Mouse (Mus musculus) limb, embryonic 14.5 days (tissue): ENCODE results near the gene Atg16l1. TPM values are rescaled to one million over a fixed set of nuclear protein-coding genes. Genes with fewer than 3 reads are reported as not detected.

ENCODE experiments used
- ATAC-seq: fragments of 200-750 bp; cut with Nextera tagmentation; 2 replicates; pipeline ENCODE4 v1.8.0; 2017; ENCODE audit warnings: low read depth, moderate number of reproducible peaks, moderate TSS enrichment; ENCODE audit not compliant: low FRiP score
- DNase-seq: peaks from one replicate; pipeline ENCODE4 v3.0.0-alpha.2; 2015; ENCODE audit warnings: low spot score
- H3K27ac ChIP-seq: fragments of 300-500 bp; sonication (generic); replicated peaks from 2 replicates; pipeline ENCODE4 v1.5.1; 2014; ENCODE audit warnings: low read depth, mild to moderate bottlenecking, low read length, moderate library complexity, mixed read lengths
- H3K27me3 ChIP-seq: fragments of 300-500 bp; sonication (generic); 2 replicates; pipeline ENCODE4 v1.6.1; 2014; ENCODE audit warnings: low read length, mixed read lengths; ENCODE audit not compliant: control insufficient read depth, insufficient read depth
- H3K36me3 ChIP-seq: fragments of 300-500 bp; sonication (generic); 2 replicates; pipeline ENCODE4 v1.6.1; 2014; ENCODE audit warnings: mild to moderate bottlenecking, low read length, moderate library complexity, mixed read lengths; ENCODE audit not compliant: control insufficient read depth, insufficient read depth
- H3K4me1 ChIP-seq: fragments of 300-500 bp; sonication (generic); 2 replicates; pipeline ENCODE4 v1.6.1; 2014; ENCODE audit warnings: antibody characterized with exemption, low read length, mixed read lengths; ENCODE audit not compliant: control insufficient read depth, insufficient read depth
- H3K4me2 ChIP-seq: fragments of 300-500 bp; sonication (generic); replicated peaks from 2 replicates; pipeline ENCODE4 v1.6.1; 2014; ENCODE audit warnings: low read depth, mild to moderate bottlenecking, low read length, moderate library complexity; ENCODE audit not compliant: severe bottlenecking
- H3K4me3 ChIP-seq: fragments of 300-500 bp; sonication (generic); replicated peaks from 2 replicates; pipeline ENCODE4 v1.5.1; 2014; ENCODE audit warnings: low read length
- H3K9ac ChIP-seq: fragments of 300-500 bp; sonication (generic); 2 replicates; pipeline ENCODE4 v1.6.1; 2014; ENCODE audit warnings: mild to moderate bottlenecking, low read depth, low read length, moderate library complexity; ENCODE audit not compliant: severe bottlenecking
- H3K9me3 ChIP-seq: fragments of 300-500 bp; sonication (generic); 2 replicates; pipeline ENCODE4 v1.6.1; 2016; ENCODE audit warnings: low read length; ENCODE audit not compliant: control insufficient read depth
- POLR2A ChIP-seq: fragments of 200-500 bp; IDR thresholded peaks from 2 replicates; pipeline ENCODE4 v1.8.0; 2012; ENCODE audit warnings: inconsistent platforms, mild to moderate bottlenecking, moderate library complexity, borderline replicate concordance; ENCODE audit not compliant: insufficient read depth, insufficient read length; ENCODE audit errors: extremely low read depth
- WGBS: fragments of 180-500 bp; shearing (Covaris S2); extraction: QIAGEN DNeasy Blood & Tissue Kit; methylation state at CpG from one replicate; pipeline ENCODE4 v1.1.7; 2014; 5-methylcytosine and 5-hydroxymethylcytosine counted together
- polyA plus RNA-seq, 2 experiments: library from polyadenylated mRNA; depleted of rRNA in 1 of 2; stranded (reverse) in 1 of 2; unstranded in 1 of 2; fragments of >200 nt; fragmentation: Nextera tagmentation in 1 of 2; extraction: Ambion mirVana in 1 of 2; gene quantifications; 2 replicates each; pipeline versions ENCODE4 v1.2.1 to v1.2.3; 2012 to 2014

Gene Atg16l1
- polyA plus RNA-seq, 2 experiments: 32.1 to 41.6 TPM

DNA sequence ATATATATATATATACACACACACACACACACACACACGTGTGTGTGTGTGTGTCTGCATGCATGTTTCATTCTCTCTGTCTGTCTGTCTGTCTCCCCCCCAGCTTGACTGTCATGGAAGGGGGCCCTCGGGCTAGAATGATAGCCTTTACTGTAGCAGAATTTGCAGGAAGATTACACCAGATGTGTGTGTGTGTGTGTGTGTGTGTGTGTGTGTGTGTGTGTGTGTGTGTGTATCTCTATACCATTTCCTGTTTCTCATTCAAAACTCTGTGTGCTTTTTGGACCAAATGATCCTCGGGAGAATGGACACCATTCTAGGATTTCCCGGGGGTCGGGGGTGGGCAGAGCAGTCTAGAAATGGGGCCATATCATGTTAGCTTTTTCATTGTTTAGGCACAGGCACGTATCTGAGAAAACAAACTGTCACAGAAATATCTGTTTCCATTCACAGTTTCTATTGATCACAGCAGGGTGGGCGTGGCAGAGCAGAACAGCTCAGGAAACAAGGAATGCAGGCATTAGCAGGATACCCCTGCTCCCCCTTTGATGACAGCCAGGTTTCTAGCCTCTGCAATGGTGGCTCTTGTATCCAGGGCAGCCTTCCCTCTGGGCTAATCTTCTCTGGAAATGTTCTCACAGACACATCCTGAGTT lies 73.4 kb downstream of the Atg16l1 start:
- 52% methylated on average over 7 of the region's 7 CpGs for WGBS
- no peaks in the 10 kb centered on the region for H3K9me3 ChIP-seq

GRCm38 (mm10) chr1:87829621-87830211 lies 74.0 kb downstream of the Atg16l1 start:
- ATAC-seq: no peak
- Histone ChIP-seq H3K27me3 (no peaks in the 10 kb centered on the region), H3K9me3 (no peaks in the 10 kb centered on the region), H3K4me3 (no peak overlapping the region), H3K4me1 (peaks cover 3% of the 10 kb centered on the region; the same call in 1 of the 2 replicates), H3K4me2 (no peak overlapping the region), H3K9ac (no peak overlapping the region), H3K36me3 (no peaks in the 10 kb centered on the region), H3K27ac (no peak overlapping the region)
- WGBS: 47% methylated on average over 6 of the region's 6 CpGs
- TF ChIP-seq POLR2A: no peak
- peak; percentile 30 for DNase-seq

More for the DNA sequence above, 73.4 kb downstream of the Atg16l1 start:
- ATAC-seq: no peak
- H3K4me2 ChIP-seq: no peak overlapping the region
- H3K27ac ChIP-seq: no peak overlapping the region
- DNase-seq: no peak
- peaks cover 3% of the 10 kb centered on the region; the same call in 1 of the 2 replicates for H3K4me1 ChIP-seq
- no peaks in the 10 kb centered on the region for H3K27me3 ChIP-seq
- H3K4me3 ChIP-seq: no peak overlapping the region
- TF ChIP-seq POLR2A: no peak
- no peak overlapping the region for H3K9ac ChIP-seq
- H3K36me3 ChIP-seq: no peaks in the 10 kb centered on the region

DNA sequence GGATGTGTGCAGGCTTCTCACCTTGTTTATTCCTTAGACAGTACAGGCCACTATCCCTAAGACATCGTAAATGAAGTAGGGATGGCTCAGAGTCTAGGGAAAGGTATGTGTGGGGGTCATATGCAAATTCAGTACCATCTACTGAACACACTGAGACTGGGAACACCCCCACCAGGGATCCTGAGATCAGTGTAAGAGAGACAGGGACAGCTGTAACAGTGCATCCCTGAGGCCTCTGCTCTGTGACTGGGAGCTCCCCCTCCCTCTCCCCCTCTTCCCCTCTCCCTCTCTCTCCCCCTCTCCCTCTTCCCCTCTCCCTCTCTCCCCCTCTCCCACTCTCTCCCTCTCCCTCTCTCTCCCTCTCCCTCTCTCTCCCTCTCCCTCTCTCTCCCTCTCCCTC lies 80.8 kb downstream of the Atg16l1 start:
- peak; percentile 26 for DNase-seq
- peak; percentile 63 for ATAC-seq

GRCm38 (mm10) chr1:87837018-87837417 lies 81.3 kb downstream of the Atg16l1 start:
- 28% methylated on average over 5 of the region's 5 CpGs for WGBS
- Histone ChIP-seq H3K4me3 (no peak overlapping the region), H3K36me3 (no peaks in the 10 kb centered on the region), H3K4me1 (peaks cover 3% of the 10 kb centered on the region; the same call in 1 of the 2 replicates), H3K4me2 (no peak overlapping the region), H3K27ac (0 out of 2 replicates have a peak overlapping the region, but pooled peaks have one; percentile 53), H3K27me3 (no peaks in the 10 kb centered on the region), H3K9me3 (no peaks in the 10 kb centered on the region), H3K9ac (no peak overlapping the region)
- ATAC-seq (no peak), DNase-seq (peak; percentile 19)
- no peak for TF ChIP-seq POLR2A

More for the DNA sequence above, 80.8 kb downstream of the Atg16l1 start:
- Histone ChIP-seq H3K4me1 (peaks cover 3% of the 10 kb centered on the region; the same call in 1 of the 2 replicates), H3K9me3 (no peaks in the 10 kb centered on the region), H3K4me3 (no peak overlapping the region), H3K27me3 (no peaks in the 10 kb centered on the region), H3K36me3 (no peaks in the 10 kb centered on the region), H3K27ac (no peak overlapping the region), H3K9ac (no peak overlapping the region), H3K4me2 (no peak overlapping the region)
- WGBS: 74% methylated on average over 1 of the region's 1 CpGs
- no peak for TF ChIP-seq POLR2A

DNA sequence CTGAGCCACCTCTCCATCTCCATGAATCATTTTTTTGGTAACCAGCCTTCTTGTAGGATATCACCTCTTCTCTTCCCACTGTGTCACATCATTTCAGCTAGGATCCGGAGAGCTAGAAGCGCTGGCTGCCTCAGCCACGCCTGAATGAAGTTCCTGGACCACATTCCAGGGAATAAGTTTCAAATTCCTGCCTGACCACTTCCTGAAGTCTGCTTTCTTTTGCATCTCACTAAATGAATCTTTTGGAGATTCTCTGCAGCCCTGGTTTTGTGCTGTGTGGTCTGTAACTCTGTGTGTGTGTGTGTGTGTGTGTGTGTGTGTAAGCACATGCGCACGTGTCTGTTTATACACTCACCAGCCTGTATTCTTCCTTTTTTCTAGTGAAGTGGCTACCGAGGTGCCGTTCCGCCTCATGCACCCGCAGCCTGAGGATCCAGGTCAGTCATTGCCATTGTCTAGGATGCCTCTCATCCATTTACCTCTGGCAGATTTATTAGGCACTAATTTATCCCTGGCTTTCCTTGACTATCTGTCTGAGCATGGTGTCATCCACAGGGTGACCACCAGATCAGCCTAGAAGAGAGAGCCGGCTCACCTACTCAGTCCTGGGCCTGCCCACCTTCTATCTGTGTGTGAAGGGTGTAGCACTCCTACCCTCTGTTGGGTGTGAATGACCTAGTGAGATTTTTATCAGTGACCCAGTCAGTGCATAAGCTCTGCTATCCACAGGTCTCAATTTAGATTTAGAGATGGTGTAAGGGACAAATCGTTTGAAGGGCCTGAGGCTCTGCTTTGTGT lies 84.9 kb downstream of the Atg16l1 start:
- no peaks in the 10 kb centered on the region for H3K27me3 ChIP-seq
- no peak overlapping the region for H3K4me3 ChIP-seq
- no peak overlapping the region for H3K27ac ChIP-seq
- no peak for TF ChIP-seq POLR2A
- H3K4me1 ChIP-seq: no peaks in the 10 kb centered on the region
- ATAC-seq (no peak), DNase-seq (no peak)
- no peaks in the 10 kb centered on the region for H3K9me3 ChIP-seq
- 68% methylated on average over 11 of the region's 11 CpGs for WGBS
- no peak overlapping the region for H3K9ac ChIP-seq
- H3K4me2 ChIP-seq: no peak overlapping the region
- H3K36me3 ChIP-seq: no peaks in the 10 kb centered on the region

Other genes with a start within 250 kb of the Atg16l1 start
- gene Neu2, start 246.0 kb upstream of the Atg16l1 start, polyA plus RNA-seq (2012; rRNA removed): 0.04 TPM in 1 of 2 replicates, not detected in the other
- gene Neu2, start 246.0 kb upstream of the Atg16l1 start, polyA plus RNA-seq (2014; fragmentation: Nextera tagmentation; extraction: Ambion mirVana): not detected in 2 replicates
- gene Ngef, start 182.0 kb upstream of the Atg16l1 start, polyA plus RNA-seq (2012; rRNA removed): 1.8 and 1.9 TPM in 2 replicates
- gene Ngef, start 182.0 kb upstream of the Atg16l1 start, polyA plus RNA-seq (2014; fragmentation: Nextera tagmentation; extraction: Ambion mirVana): 1.0 and 1.3 TPM in 2 replicates
- 9.4 and 9.7 TPM in 2 replicates for gene Inpp5d, start 135.6 kb upstream of the Atg16l1 start, polyA plus RNA-seq (2012; rRNA removed)
- gene Inpp5d, start 135.6 kb upstream of the Atg16l1 start, polyA plus RNA-seq (2014; fragmentation: Nextera tagmentation; extraction: Ambion mirVana): 5.9 and 9.8 TPM in 2 replicates
- 1.0 and 1.6 TPM in 2 replicates for gene Sag, start 47.8 kb downstream of the Atg16l1 start, polyA plus RNA-seq (2012; rRNA removed)
- gene Sag, start 47.8 kb downstream of the Atg16l1 start, polyA plus RNA-seq (2014; fragmentation: Nextera tagmentation; extraction: Ambion mirVana): 2.1 and 2.7 TPM in 2 replicates
- 35.5 and 38.7 TPM in 2 replicates for gene Dgkd, start 97.4 kb downstream of the Atg16l1 start, polyA plus RNA-seq (2012; rRNA removed)
- gene Dgkd, start 97.4 kb downstream of the Atg16l1 start, polyA plus RNA-seq (2014; fragmentation: Nextera tagmentation; extraction: Ambion mirVana): 26.7 and 30.2 TPM in 2 replicates